Mouse (Mus musculus): ENCODE measurements at regions not wholly inside any gene's neighbourhood (a gene's known extent, or its start where the extent isn't known, plus 50 kb on each side); places are given as distances from the start of the nearest gene placed in this dataset.

DNA sequence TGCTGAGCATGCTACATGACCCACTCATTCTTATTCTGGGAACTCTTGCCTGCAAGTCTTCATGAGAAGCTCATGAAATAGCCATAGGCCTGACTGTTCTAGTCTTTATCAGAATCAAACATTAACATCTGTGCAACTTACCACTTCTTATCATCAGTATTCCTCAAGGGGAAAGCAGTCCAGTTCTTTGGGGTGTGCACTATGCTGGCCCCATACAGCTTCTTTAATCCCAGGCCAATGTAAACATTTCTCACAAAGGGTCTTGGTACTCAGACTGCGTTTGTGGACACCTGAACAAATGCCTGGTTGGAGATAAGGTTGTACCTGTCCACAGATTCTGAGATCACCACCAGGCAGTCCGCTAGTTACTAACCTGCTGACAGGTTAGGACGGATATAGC lies 51.3 kb downstream of the 3110018I06Rik start:
- no peak for DNase-seq

DNA sequence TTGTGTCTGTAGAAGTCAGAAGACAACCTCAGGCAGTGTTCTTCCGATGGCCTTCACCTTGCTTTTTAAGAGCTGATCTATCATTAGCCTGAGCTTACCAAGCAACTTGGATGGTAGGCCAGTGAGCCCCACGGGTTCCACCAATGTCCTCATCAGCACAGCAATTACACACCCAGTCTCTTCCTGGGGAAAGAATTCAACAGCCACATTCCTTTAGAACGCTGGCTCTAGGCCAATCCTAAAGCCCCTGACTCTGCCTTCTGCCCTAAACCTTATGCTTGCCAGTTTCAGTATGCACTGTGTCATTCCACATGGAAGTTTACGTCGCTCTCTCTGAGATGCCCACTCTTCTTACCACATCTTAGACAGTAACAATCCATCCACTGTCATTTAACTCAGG lies 52.8 kb downstream of the 3110018I06Rik start:
- no peak for DNase-seq

DNA sequence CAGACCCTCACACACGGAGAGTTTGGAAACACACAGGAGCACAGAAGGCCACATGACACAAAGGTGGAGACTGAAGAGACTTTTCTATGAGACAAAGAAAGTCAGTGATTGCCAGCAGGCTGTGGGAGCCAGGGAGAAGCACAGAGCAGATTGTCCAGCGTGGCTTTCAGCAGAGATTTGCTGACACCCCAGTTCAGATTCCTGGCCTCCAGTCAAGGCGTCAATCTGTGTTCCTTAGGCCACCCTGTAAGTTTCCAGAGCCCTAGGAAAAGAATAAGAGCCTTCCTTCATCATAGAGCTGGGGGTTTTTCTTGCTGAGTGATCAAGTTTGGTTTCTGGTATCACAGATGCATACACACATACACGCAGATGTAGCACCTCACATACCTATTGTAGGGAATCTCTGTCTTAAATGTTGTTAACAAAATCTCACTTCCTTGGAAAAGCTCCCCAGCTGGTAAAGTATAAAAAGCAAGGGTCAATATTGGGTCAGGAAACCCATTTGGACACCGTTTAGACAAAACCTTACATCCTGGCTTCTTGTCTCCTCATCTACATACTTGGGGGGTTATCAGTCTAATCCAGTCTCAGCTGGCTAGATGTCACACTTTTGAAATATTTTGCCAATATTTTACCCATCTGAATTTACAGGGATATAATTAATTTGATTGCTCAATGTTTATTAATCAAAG lies 58.9 kb downstream of the 3110018I06Rik start:
- DNase-seq = no peak

DNA sequence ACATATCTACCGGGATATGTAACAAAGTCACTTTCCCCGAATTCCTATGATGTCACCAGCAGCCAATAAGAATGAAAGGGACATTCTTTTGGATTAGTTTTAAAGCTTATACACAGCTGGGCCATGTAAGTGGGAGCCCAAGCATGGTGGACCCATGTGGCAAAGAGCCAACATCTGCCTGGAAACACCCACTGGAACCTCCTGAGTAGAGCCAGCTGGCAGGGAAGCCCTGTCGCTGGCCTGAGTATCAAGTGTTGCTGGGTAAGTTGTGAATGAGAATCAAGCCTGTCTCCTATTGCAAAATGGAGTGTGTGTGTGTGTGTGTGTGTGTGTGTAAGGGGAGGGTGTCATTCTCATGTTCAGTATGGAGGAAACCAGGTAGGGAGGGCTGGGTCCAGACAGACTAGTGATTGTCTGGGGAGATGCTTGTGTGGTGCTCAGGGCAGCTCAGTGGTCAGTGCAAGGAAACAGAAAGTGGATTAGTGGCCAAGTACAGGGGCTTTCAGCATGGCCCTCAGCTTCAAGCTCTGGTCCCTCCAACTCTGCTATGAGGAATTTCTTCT lies 59.5 kb downstream of the 3110018I06Rik start:
- no peak for DNase-seq

DNA sequence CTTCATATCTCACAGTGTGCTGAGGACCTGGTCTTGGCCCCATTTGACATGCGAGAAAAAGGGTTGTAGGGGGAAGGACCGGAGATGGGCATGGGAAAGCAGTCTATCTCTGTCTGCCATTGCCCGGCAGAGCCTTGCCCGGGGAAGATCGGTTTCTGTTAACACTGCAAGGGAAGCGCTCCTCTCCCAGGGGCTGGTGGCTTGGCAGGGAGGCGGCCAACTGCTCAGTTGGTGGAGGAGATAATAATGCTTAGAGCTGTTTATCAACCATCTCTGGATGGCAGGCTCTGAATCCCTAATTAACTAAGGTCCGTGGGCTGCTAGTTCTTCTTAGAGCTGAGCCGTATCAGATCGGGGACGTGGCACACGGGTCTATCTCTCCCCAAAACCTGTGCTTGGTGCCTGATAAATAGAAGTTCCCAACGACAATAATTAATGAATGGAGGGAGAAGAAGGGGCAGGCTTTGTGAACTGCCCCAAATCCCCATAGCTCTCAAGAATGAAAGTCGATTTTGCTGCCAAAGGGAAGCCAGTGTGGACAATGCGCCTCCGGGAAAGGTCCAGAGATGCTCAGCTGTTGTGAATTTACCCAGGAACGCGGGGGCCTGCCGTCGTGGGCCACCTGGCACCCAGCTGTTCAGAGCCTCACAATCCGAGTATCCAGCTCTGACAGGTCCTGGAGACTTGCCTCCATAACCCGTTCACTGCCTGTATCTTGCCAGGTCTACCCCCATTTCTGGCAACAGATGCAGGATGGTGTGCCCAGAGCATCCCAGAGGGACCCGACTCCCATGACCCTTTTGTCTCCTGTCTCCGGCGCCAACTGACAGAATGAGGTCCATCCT lies 61.2 kb downstream of the 3110018I06Rik start:
- DNase-seq = peak; percentile 14 to 29

DNA sequence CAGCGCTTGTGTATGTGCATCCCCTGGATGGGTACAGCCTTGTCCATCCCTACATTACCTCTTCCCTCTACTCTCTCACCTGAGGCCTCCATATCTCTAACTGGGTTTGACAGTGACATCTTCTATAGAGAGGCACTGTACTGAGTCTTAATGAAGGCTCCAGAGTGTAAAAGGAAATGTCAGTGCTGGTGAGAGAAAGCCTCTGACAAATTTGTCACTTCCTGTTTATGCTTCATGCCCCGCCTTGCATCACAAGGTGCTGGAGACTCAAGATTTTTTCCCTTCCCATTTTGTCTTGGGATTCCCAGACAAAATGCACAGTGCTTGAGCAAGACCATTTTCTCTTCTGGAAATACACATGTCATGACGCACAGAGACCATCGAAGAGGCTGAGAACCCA lies 70.8 kb downstream of the 3110018I06Rik start:
- DNase-seq = no peak

DNA sequence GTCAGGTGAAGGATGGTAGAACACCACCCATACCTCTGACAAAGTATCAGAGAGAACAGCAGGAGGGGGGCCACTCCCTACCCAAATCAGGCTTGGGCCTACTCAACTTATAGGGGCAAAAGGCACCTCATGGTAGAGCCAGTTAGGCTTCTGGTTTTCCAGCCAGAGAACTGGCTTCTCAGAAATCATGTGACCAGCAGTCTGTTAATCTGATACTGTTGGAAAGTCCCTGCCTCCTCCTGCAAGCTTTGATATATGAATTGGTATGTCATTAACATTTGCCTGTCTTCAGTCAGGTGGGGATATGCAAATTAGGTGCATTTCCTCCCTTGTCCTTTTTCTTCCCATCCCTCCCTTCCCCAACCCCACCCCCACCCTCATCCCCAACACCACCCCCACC lies 71.7 kb downstream of the 3110018I06Rik start:
- DNase-seq = no peak

DNA sequence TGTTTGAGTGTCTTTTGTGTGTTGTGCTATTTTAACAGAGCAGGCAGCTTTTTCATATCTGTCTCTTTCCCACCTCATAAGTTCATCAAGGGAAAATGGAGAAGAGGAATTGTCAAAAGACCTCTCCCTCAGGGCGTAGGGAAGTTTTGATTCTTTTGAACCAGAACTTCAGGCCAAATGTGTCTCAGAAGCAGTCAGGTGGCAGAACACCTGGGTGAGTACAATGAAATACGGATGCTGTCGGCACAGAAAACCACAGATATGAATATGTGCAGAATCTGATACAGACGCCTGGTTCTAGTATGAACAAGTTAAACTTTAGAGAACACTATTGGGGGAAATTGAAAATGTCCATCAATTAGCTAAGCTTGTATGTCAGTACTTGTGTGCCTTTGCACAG lies 84.2 kb downstream of the 3110018I06Rik start:
- DNase-seq = no peak

DNA sequence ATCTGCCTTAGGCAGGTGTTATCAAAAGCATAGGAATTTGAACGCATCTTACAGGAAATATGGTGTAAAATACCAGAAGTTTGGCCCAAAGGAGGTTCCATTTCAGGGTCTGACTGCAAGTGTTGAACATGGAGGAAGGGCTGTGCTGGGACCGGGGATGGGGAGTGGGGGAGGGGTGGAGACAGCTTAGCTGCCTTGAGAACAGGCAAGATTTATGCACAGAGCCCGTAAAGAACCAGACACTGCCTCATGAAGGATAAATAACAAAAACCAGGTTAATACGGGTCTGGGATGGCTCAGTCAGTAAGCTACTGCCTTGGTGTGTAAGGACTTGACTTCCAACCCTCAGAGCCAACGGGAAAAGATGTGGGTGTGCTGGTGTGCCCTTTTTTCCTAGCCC lies 91.1 kb downstream of the 3110018I06Rik start:
- no peak for DNase-seq

DNA sequence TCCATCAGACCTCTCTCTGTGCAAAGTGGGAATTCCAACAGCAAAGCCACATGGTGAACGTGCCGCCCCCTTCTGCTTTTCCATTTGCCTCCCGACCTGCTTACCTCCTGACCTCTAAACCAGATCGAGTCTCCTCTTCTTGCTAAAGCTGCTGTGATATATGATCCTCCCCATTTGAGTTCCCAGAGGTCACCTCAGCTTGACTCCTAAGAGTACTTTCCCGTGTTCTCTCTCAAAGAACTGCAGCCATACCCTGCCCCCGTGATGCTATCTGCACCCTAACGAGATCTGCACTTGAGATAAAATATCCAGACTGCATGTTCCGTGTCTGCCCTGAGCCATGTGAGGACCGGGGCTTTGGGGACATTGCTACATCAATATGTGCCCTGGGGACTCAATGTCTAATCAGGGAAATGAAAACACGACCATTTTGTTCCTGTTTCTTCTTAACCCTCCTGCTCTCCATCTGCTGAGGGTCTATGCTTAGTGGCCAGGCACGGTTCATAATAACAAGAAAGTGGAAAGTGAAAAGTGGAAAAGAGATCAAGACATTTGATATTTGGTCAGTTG lies 94.8 kb downstream of the 3110018I06Rik start:
- DNase-seq = no peak

DNA sequence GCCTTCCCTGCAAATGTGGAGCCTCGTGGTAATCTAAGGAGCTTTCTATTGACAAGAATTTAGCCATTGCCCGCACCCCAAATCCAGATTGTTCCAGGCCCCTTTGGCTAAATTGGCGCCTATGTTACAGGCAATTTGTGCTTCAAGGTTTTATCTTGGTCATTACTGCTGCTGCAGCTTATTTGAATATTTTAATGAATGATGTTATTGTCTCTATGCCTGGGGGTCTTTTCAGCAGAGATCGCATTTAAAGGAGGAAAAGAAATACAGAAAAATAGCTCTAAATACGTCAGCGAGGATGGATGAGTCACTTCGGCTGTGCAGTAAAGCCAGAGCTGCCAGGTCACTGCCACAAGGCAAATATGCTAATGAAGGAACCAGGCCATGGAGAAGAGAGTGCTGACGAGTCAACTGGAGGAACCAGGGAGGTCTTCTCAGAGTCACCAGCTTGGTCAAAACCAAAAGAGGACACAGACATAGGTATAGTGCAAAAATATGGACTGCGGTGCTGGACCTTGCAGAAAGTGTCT lies 97.3 kb downstream of the 3110018I06Rik start:
- DNase-seq = no peak

DNA sequence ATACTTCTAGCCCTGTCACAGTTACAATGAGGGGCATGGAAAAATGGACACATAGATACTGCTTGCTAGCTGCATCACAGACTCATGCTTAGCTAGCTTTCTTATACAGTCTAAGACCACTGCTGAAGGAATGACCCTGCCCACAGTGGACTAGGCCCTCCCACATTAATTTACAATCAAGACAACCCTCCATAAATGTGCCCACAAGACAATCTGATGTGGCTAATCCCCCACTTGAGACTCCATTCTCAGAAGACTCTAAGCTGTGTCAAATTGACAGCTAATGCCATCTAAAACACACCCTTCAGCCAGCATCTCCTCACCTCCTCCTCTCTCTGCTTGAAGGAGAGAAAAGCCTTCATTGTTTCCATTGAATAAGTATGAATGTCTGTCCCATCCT lies 107.8 kb downstream of the 3110018I06Rik start:
- no peak for DNase-seq

DNA sequence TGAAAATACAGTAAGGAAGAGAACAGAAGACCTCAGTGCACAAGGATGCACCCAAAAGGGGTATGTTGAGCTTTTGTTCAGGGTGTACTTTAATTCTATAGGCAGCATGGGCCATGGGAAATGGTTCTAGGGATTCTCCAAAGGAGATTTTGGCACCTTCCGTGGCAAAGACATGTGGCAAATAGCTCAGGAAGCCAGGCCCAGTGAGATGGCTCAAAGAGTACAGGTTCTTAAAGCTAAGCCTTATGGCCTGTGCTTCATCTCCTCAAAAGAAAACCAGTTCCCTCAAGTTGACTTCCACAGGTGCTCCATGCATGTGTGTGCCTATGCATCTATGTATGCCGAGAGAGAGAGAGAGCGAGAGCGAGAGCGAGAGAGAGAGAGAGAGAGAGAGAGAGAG lies 112.1 kb downstream of the 3110018I06Rik start:
- DNase-seq = no peak

DNA sequence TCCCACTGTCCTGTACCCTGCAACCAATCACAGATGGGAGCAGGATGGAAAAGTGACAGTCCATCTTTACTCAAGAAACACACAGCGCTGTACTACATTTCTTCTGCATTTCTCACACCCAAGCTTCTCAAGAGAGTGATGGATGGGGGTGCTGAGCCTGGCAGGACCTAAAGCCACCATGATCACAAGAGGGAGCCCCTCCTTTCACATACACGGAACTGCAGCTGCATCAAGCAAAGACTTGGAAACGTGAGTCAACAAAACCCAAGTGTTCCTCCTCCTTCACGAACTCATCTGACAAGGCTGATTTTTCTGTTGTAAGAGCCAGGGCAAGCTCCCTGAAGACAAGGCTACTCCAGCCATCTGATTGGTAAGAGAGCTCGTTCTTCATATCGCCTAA lies 120.5 kb downstream of the 3110018I06Rik start:
- no peak for DNase-seq

DNA sequence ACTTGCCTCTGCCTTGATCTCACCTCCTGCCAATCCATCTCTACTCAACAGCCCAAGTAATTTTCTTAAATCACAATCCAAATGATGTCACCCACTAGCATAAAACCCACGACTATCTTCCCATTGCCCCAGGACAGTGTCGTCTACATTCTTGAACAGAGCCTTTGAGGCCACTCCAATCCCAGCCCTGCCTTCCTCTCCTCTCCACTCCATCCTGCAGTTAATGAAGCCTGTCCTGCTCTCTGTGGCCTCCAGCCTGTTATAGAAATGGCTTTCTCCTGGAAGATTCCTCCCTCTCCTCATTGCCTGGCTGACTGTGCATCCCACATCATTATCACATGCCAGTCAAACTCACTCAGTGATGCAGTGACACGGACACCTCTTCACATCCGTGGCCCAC lies 121.6 kb downstream of the 3110018I06Rik start:
- no peak for DNase-seq

DNA sequence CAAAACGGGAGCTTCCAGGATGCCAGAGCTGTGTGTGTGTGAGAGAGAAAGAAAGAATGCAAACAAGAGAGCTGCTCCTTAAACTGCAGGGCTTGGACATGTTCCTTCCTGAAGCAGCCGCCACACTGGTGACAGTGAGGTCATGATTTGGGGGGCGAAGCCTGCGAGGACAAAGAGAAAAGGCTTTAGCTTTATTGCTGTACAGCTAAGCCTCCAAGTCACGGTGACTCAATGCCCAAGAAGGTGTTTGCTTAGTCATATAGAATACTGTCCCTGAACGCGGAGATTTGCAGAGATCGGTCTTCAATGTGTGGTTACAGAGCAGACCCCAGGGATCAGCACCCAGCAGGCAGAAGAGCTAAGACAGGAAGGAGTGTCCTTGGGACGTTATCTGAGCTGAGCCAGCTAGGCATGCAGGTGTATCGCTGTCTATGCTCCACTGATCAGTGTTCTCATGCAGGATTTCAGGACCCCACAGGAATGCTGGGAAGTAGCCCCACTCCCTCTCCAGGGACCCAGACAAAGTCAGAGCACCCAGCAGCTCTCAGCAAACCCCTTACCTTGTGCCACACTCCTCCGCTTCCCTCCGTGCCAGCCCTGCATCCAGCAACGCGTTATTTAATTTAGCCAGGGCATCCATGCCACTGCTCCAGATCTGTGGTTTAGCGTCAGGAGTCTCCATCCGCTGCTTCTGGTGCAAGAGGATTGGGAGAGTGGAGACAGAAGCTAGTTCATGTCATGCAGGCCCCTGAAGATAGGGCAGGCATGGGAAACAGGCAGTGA lies 129.0 kb downstream of the 3110018I06Rik start:
- DNase-seq = no peak

DNA sequence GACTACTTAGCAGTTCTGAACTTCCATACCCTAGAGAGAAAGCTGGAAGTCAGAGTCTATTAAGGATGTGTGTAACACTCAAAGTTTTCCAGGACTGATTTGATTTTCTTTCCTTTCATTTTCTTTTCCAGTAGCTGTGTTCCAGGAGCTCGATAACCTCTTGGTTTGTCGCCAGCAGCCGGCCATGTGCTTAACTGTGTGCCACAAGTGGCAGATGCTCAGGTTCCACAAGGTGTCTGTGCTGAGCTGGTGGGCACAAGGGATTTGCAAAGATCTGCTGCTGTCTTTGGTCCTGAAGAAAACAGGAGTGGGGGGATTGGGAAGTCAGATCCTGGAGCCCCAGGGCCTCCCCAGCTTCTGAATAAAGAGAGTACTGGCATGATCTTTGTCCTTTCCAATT lies 136.0 kb downstream of the 3110018I06Rik start:
- DNase-seq = no peak

DNA sequence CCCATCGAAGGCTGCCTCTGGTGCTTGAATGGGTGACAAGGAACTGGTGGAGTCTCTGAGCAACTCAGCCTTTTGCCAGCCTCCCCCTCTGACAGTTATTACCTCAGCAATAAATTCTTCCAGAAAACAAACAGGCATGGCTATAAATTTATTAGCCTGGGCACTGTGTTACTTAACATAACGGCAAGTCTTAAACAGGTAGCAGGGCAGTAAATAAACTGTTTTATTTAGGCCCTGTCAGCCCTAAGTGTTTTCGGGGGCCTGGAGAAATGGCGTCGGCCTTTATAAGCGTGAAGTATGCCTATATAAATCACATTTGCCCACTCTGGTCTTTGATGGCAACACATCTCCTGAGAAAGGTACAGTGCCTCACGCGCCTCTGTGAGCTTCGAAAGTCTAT lies 159.6 kb downstream of the 3110018I06Rik start:
- no peak for DNase-seq

DNA sequence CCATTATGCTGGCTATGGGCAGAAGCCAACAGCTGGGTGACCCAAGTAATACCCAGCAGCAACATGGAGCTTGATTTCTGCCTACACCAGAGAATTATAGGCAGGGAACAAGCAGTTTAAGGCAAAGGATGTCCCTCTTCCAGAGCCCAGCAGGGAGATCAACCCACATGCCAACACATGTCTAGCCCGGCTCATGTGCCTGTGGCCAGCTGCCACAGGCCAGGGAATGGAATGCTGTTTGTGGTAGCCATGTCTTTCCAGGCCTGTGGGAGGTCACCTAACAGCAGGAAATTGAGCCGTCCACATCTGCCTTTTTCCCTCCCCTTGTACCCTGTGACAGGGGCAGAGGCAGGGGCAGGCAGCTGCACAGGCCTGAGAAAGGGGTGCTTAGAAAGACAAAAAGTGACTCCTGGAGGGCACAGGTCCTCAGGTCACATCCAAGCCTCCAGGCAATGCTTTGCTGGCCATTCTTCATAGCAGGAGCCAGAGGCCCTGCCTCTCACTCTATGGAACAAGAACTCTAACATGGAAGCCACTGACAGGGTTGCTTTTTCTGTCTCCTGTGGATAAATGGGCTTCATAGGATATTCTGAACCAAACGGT lies 163.8 kb downstream of the 3110018I06Rik start:
- no peak for DNase-seq

DNA sequence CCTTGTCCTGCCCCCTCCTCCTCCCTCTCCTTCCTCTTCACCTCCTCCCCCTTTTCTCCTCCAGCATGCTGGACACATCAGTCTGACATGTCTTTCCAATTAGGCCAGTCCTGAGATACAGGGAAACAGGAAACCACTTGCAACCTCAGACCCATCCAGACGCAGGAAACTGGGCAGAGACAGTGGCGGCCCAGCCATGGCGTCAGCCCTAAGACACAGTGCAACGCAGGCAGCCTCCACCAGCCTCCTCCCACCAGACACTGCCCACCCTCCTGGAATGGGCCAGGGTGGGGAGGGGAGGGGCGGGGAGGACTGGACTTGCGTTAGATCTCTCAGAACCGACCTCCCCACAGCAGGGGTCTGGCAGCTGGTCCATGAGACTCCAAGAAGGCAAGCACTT lies 164.7 kb downstream of the 3110018I06Rik start:
- DNase-seq = no peak

DNA sequence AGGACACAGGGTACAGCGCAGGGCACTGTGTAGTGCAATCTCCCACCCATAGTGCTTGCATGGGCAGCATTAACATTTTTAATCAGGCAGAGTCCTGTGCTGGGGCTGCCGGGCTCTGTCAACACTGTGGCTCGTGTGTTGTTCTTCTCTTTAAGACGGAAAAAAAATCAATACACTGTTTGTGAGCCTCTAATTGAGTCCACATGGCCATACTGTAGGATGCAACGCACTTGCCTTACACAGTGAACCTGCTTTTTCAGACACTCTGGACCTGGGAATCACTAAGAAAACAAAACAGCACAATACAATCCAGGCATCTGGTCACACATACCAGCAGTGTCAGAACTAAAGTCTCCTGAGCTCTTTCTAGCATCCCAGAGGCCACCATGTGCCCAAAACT lies 168.4 kb downstream of the 3110018I06Rik start:
- DNase-seq = no peak

DNA sequence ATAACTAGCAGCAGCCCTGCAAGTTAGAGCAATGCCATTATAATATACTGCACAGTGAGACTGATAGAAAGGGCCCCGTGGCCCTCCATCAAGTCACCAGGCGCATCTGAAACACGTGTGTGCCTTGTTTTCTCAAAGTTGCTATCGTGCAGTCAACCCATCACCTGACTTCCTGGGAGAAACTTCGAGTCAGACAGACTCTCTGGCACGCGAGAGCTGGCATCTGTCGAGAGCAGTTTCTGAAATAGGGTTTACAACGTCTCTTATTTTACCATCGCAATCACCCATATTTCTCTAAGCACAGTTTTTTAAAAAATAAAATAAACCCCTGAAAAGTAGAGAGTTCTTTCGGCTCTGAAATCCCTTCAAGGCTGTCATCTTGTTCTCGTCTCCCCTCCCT lies 169.8 kb downstream of the 3110018I06Rik start:
- no peak for DNase-seq
